Mouse (Mus musculus) CD8-positive naive resting alpha-beta T cell, adult 2 months (primary cell): ENCODE results near the gene Khdrbs2.

ENCODE experiments used
- DNase-seq, 2 experiments: peaks; one replicate each; pipeline ENCODE4 v3.0.0; 2022; ENCODE audit warnings: low read depth in 2 of 2, low spot score in 2 of 2

Gene Khdrbs2

DNA sequence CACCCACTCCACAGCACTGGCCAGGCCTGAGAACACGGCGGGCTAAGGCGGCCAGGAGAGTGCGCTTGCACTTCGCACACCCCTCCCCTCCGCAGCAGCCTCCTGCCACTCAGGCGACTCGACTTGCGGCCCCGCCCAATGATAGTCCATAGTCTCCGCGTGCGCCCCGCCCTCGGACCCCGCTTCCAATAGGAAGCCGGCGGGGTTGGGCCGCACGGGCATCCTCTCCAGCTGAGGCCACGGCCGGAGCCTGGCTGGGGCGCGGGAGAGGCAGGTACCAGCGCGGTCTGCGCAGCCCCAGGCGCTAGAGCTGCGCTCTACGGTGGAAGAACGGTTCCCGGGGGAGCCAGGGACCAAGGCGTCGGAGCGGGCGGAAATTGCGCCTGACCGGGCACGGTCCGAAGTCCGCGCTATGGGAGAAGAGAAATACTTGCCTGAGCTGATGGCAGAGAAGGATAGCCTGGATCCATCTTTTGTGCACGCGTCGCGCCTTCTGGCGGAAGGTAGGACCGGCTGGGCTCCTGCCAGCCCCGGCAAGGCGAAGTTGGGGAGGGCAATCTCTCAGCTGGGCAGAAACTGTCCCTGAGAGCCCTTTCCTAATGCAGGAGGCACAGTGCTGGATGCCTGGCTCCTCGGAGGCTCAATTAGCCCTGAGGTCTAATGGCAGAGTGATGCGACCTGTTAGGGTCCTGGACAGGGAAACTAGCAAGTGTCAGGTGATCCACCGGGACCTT is at the start of gene Khdrbs2:
Khdrbs2 (plus strand) TSS at position 209 of the 734 bp plus-strand sequence.
- no peak for DNase-seq

DNA sequence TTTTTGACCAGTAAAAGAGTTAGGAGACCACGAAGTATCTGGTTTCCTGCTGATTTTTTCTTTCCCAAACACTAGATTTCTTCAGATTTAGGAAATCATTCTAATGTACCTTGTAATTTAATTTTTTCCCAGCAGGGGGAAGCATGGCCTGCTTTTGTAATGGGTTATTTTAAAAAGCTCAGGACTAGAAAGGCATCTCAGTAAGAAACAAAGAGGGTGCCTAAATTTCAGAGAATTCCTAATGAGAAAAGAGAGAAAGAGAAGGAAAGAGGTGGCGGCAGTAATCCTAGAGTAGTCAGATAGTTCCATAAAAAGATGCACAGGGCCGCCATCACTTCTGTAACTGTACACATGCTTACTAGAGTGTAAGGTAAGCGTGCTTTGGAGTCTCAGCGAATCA is 2.1 kb downstream of the Khdrbs2 start:
- no peak for DNase-seq

GRCm38 (mm10) chr1:32199664-32200260 is 27.2 kb downstream of the Khdrbs2 start:
- DNase-seq: no peak

DNA sequence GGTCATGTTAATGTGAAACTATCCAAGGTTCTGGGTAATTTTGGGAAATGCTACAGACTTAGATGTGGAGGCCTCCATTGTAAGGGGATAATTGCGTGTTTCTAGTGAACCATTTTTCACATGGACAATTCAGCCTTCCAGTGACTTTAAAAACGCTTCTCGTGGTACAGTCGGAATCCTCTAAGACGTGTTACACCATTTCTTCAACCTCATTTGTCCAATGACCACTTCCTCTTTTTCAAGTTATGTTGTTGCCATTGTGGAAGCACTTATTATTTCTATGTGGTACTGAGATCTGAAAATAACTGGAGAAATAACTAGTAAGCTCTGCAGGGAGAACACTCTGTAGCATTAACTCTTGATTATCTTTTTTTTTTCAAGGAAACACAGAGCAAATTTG is 75.9 kb downstream of the Khdrbs2 start:
- no peak for DNase-seq

GRCm38 (mm10) chr1:32249602-32250001 is 77.1 kb downstream of the Khdrbs2 start:
- DNase-seq: no peak

DNA sequence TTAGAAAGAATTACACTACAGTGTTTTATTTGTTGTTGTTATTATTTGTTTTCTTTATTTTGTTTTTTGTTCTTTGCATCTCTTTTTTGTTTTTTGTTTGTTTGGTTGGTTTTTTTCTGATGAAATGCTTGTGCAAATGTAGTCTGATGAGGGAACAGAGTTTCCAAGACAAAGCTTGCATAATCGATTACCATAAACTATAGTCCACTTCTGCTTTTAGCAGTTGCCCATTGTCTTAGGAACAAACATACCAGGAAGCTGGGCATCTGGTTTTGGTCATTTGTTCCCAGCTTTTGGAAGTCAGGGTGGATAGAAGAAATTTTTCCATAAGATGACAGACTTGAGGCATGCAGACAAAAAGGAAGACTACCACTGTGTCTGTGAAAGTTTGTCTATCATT is 77.8 kb downstream of the Khdrbs2 start:
- no peak for DNase-seq

GRCm38 (mm10) chr1:32258942-32259341 is 86.4 kb downstream of the Khdrbs2 start:
- no peak for DNase-seq

DNA sequence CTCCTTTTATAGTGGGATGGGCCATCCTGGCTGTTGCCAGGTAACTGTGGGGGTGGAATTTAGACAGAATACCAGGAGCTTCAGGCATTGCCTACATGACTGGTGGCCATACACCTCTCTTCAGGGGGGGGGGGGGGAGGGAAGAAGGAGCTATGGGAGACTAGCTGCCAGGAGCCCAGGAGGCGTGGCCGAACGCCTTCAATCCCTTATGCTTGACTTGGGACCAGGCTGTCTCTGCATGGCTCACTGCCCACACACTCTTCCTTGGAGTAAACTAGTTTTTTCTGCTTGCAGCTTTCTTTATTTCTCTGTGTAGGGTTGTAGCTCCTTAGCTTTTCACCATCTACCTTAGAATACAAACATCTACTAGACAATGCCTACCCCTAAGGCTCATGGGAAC is 98.0 kb downstream of the Khdrbs2 start:
- no peak for DNase-seq

- no peak for DNase-seq
Measured at GRCm38 (mm10) chr1:32294702-32295101, 122.2 kb downstream of the Khdrbs2 start.

DNA sequence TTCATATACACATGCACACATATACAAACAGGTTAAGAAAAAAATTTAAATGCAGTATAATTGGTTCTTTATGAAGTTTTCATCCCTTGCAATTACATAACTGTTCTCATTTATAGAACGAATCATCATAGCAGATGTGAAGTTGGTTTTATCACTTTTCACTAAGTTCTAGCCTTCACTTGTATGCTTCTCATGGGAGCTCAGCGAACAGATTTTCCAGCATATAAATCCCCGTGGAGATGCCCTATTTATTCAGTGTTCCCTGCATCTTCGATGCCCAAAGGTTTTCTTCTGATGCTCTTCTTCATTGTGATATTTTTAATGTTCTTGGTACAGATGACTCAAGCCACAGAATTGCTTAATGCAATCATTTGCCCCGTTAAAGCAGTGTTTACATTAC is 128.9 kb downstream of the Khdrbs2 start:
- DNase-seq: no peak

GRCm38 (mm10) chr1:32309074-32309473 is 136.6 kb downstream of the Khdrbs2 start:
- no peak for DNase-seq

- no peak for DNase-seq
Measured at GRCm38 (mm10) chr1:32309637-32310036, 137.1 kb downstream of the Khdrbs2 start.

DNA sequence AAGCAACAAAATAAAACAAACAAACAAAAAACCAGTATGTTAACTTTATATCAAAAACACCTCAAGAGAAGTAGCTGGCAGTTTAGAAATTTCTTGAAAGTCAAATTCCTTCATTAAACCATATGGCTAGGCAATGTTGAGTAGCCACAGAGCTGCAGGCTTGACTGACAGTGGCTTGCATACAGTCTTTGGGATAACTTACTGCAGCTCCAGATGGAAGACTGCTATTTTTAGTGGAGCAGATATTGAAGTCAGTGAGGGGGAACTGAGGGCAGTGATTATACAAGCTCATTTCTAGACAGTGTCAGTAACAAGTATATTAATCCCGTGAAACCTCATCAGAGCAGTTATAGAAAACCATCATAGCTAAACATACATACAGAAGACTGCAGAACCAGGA is 166.6 kb downstream of the Khdrbs2 start:
- DNase-seq: no peak

DNA sequence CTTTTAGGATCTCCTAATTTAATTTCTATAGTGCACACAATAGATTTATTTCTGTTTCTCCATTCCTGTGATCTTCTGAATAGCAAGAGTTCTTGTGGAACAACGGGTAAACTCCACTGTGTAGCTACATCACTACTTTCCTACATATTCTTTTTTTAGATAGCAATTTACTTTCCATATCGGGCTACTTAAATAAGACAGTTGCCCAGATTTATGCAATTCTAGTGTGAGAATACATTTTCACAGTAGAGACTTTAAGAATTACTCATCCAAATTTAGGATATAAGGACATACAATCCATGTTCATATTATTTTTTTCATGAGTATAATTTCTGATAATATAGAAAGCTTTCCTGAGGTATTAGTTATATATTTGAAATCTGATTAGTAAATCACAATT is 175.0 kb downstream of the Khdrbs2 start:
- DNase-seq: no peak

DNA sequence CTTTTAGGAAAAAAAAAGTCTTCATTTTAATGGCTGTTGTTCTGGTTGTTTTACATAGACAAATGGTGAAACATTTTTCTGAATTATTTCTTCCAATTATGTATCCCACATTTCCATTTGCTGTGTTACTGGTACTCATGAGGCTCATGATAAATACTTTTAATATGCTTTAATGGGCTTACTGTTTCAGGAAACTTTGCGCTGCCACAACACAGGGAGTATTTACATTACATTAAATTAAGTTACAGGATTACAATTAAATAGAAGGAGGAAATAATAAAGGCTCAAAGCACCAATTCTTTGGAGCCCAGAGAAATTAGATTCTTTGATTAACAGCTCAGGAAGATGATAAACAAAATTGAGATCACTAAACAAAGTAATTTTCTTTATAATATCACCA is 179.6 kb downstream of the Khdrbs2 start:
- no peak for DNase-seq

GRCm38 (mm10) chr1:32363539-32363938 is 191.0 kb downstream of the Khdrbs2 start:
- DNase-seq: no peak

- DNase-seq: no peak
Measured at GRCm38 (mm10) chr1:32397553-32397952, 225.0 kb downstream of the Khdrbs2 start.

DNA sequence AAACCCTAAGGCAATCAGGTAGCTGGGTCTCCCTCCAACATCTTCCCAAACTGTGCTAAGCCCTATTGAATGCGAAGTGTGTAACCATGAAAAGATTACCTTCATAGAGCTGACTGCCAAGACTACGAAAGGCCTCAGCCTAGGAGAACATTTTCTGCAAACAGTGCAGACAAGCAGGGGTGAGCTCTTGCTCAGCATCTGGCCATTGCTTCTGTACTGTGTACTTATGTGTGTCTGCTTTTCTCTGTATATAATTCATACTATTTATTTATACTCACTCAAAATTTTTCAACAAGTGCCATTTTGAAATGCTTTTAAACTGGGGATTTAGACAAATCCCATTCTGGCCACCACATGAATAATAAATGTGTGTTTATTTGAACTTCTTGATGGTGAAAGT is 235.1 kb downstream of the Khdrbs2 start:
- DNase-seq: no peak

DNA sequence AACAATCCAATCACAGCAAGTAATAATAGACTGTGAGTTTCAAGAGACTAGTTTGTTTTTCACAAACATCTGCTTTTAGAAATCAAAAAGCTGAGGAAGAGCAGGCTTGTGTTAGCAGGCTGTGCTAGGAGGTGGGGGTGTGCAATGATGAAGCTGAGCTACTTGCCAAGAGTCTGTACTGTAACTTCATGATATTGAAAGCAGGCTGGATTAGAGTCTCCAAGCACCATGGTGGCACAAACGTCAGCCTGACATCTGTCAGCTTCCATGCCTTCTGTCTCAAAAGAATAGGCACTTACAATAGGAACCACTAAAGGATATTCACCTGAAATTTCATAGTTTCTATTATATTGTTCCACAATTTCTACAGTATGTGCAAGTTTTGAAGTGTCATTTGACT is 255.9 kb downstream of the Khdrbs2 start:
- no peak for DNase-seq

DNA sequence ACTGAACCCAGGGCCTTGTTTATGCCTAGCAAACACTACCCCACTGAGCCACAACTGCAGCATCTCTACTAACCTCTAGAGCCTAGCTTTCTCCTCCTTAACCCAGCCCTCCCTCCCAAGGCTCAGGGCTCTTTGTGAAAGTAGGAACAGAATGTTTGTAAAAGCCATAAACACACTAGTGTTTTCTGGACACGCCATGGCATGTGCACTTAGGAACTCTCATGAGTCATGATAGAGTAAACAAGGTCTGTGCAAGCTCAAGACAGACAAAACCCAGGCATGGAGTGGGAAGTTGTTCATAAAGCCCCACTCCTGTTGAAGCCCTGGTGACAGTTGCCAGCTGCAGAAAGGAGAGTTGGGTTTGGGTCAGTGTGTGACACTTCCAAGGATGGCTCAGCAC is 257.0 kb downstream of the Khdrbs2 start:
- no peak for DNase-seq

- no peak for DNase-seq
Measured at GRCm38 (mm10) chr1:32430516-32430915, 258.0 kb downstream of the Khdrbs2 start.

- DNase-seq: no peak
Measured at GRCm38 (mm10) chr1:32433118-32433517, 260.6 kb downstream of the Khdrbs2 start.

GRCm38 (mm10) chr1:32443927-32444326 is 271.4 kb downstream of the Khdrbs2 start:
- no peak for DNase-seq
